Mouse (Mus musculus) midbrain, embryonic 14.5 days (tissue): Measurements from ENCODE around the gene Wasf1. TPM values are rescaled to one million over a fixed set of nuclear protein-coding genes. Genes with fewer than 3 reads are reported as not detected.

Experiments
- ATAC-seq: fragments of 200-750 bp; cut with Nextera tagmentation; 2 replicates; pipeline ENCODE4 v1.8.0; 2017; ENCODE audit warnings: moderate number of reproducible peaks, moderate library complexity; ENCODE audit not compliant: low FRiP score, low TSS enrichment
- DNase-seq: peaks from one replicate; pipeline ENCODE4 v3.0.0-alpha.2; 2015
- H3K27ac ChIP-seq: fragments of 300-500 bp; sonication (generic); replicated peaks from 2 replicates; pipeline ENCODE4 v1.5.1; 2014; ENCODE audit warnings: mild to moderate bottlenecking, low read depth, low read length, moderate library complexity
- H3K27me3 ChIP-seq: fragments of 300-500 bp; sonication (generic); 2 replicates; pipeline ENCODE4 v1.6.1; 2014; ENCODE audit warnings: low read length, control low read depth, mixed read lengths; ENCODE audit not compliant: control insufficient read depth, insufficient read depth
- H3K36me3 ChIP-seq: fragments of 300-500 bp; sonication (generic); 2 replicates; pipeline ENCODE4 v1.6.1; 2014; ENCODE audit warnings: low read length, control low read depth; ENCODE audit not compliant: control insufficient read depth, insufficient read depth
- H3K4me1 ChIP-seq: fragments of 300-500 bp; sonication (generic); 2 replicates; pipeline ENCODE4 v1.6.1; 2014; ENCODE audit warnings: mild to moderate bottlenecking, antibody characterized with exemption, low read length, control low read depth; ENCODE audit not compliant: control insufficient read depth, insufficient read depth
- H3K4me2 ChIP-seq: fragments of 300-500 bp; sonication (generic); 2 replicates; pipeline ENCODE4 v1.6.1; 2014; ENCODE audit warnings: mild to moderate bottlenecking, low read length, moderate library complexity
- H3K4me3 ChIP-seq: fragments of 300-500 bp; sonication (generic); replicated peaks from 2 replicates; pipeline ENCODE4 v1.5.1; 2014; ENCODE audit warnings: low read depth, low read length
- H3K9ac ChIP-seq: fragments of 300-500 bp; sonication (generic); replicated peaks from 2 replicates; pipeline ENCODE4 v1.6.1; 2014; ENCODE audit warnings: mild to moderate bottlenecking, low read length, moderate library complexity
- H3K9me3 ChIP-seq: fragments of 300-500 bp; sonication (generic); 2 replicates; pipeline ENCODE4 v1.6.1; 2016; ENCODE audit warnings: low read length, control low read depth, mixed read lengths; ENCODE audit not compliant: control insufficient read depth
- WGBS: fragments of 180-500 bp; shearing (Covaris S2); extraction: QIAGEN DNeasy Blood & Tissue Kit; methylation state at CpG from one replicate; pipeline ENCODE4 v1.1.7; 2014; 5-methylcytosine and 5-hydroxymethylcytosine counted together
- polyA plus RNA-seq: library from polyadenylated mRNA; unstranded; fragments of >200 nt; fragmentation: Nextera tagmentation; extraction: Ambion mirVana; gene quantifications from 2 replicates; pipeline ENCODE4 v1.2.1, GENCODE M21; 2014

Wasf1 gene
- polyA plus RNA-seq = 95.5 and 116 TPM in 2 replicates

- H3K27me3 ChIP-seq = no peaks in the 10 kb centered on the region
- H3K27ac ChIP-seq = peak within 1 kb of the TSS; percentile 99
- peak within 1 kb of the TSS; percentile 96 for H3K4me3 ChIP-seq
- peaks cover 6% of the 10 kb centered on the region; the same call in 1 of the 2 replicates for H3K4me1 ChIP-seq
- peak within 1 kb of the TSS; percentile 63 for H3K4me2 ChIP-seq
- H3K9me3 ChIP-seq = no peaks in the 10 kb centered on the region
- under 1% methylated on average over 44 of the region's 44 CpGs for WGBS
- peak; percentile 99 for DNase-seq
- peak; percentile 96 for ATAC-seq
- H3K9ac ChIP-seq = peak within 1 kb of the TSS; percentile 97
- no peaks in the 10 kb centered on the region; the same call in 1 of the 2 replicates for H3K36me3 ChIP-seq
Measured at GRCm38 (mm10) chr10:40882831-40883643, at the start of gene Wasf1, which contains the start of gene Cdc40. TSS of gene Wasf1 (plus strand) at chr10:40883475. TSS of gene Cdc40 (minus strand) at chr10:40883311.

GRCm38 (mm10) chr10:40840086-40840485 is 43.2 kb upstream of the Wasf1 start:
- no peak overlapping the region for H3K27ac ChIP-seq
- ATAC-seq (no peak), DNase-seq (no peak)
- 91% methylated on average over 5 of the region's 5 CpGs for WGBS
- no peak overlapping the region for H3K4me2 ChIP-seq
- H3K27me3 ChIP-seq = no peaks in the 10 kb centered on the region
- peaks cover 45% of the 10 kb centered on the region for H3K36me3 ChIP-seq
- no peak overlapping the region for H3K9ac ChIP-seq
- H3K4me3 ChIP-seq = no peak overlapping the region
- no peaks in the 10 kb centered on the region for H3K4me1 ChIP-seq
- no peaks in the 10 kb centered on the region for H3K9me3 ChIP-seq

- no peak overlapping the region for H3K27ac ChIP-seq
- no peaks in the 10 kb centered on the region for H3K27me3 ChIP-seq
- DNase-seq (no peak), ATAC-seq (no peak)
- no peaks in the 10 kb centered on the region for H3K9me3 ChIP-seq
- WGBS = 82% methylated on average over 5 of the region's 5 CpGs
- H3K4me1 ChIP-seq = no peaks in the 10 kb centered on the region
- peaks cover 58% of the 10 kb centered on the region for H3K36me3 ChIP-seq
- no peak overlapping the region for H3K9ac ChIP-seq
- H3K4me3 ChIP-seq = no peak overlapping the region
- no peak overlapping the region for H3K4me2 ChIP-seq
Measured at GRCm38 (mm10) chr10:40843841-40844240, 39.4 kb upstream of the Wasf1 start.

- WGBS = 81% methylated on average over 10 of the region's 10 CpGs
Measured at GRCm38 (mm10) chr10:40844546-40844945, 38.7 kb upstream of the Wasf1 start.

GRCm38 (mm10) chr10:40845626-40846025 is 37.6 kb upstream of the Wasf1 start:
- peaks cover 62% of the 10 kb centered on the region for H3K36me3 ChIP-seq
- no peaks in the 10 kb centered on the region for H3K27me3 ChIP-seq
- WGBS = 89% methylated on average over 6 of the region's 6 CpGs
- H3K27ac ChIP-seq = no peak overlapping the region
- no peaks in the 10 kb centered on the region for H3K9me3 ChIP-seq
- no peak overlapping the region for H3K4me2 ChIP-seq
- ATAC-seq (no peak), DNase-seq (no peak)
- H3K9ac ChIP-seq = no peak overlapping the region
- no peak overlapping the region for H3K4me3 ChIP-seq
- H3K4me1 ChIP-seq = no peaks in the 10 kb centered on the region

More at GRCm38 (mm10) chr10:40844546-40844945, 38.7 kb upstream of the Wasf1 start:
- Histone ChIP-seq H3K9me3 (no peaks in the 10 kb centered on the region), H3K9ac (no peak overlapping the region), H3K4me1 (no peaks in the 10 kb centered on the region), H3K27ac (no peak overlapping the region; the same call in 1 of the 2 replicates), H3K4me3 (no peak overlapping the region), H3K4me2 (no peak overlapping the region), H3K36me3 (peaks cover 58% of the 10 kb centered on the region), H3K27me3 (no peaks in the 10 kb centered on the region)
- peak; percentile 21 for DNase-seq
- ATAC-seq = no peak

- Histone ChIP-seq H3K4me3 (no peak overlapping the region), H3K27ac (no peak overlapping the region), H3K27me3 (no peaks in the 10 kb centered on the region), H3K4me1 (no peaks in the 10 kb centered on the region), H3K9ac (no peak overlapping the region), H3K4me2 (no peak overlapping the region), H3K9me3 (no peaks in the 10 kb centered on the region), H3K36me3 (peaks cover 47% of the 10 kb centered on the region)
- no peak for ATAC-seq
- no peak for DNase-seq
- WGBS = 95% methylated on average over 10 of the region's 10 CpGs
Measured at GRCm38 (mm10) chr10:40847176-40847874, 36.0 kb upstream of the Wasf1 start.

GRCm38 (mm10) chr10:40850644-40851043 is 32.6 kb upstream of the Wasf1 start:
- no peaks in the 10 kb centered on the region for H3K27me3 ChIP-seq
- no peaks in the 10 kb centered on the region for H3K9me3 ChIP-seq
- H3K4me2 ChIP-seq = no peak overlapping the region

GRCm38 (mm10) chr10:40851138-40851537 is 32.1 kb upstream of the Wasf1 start:
- Histone ChIP-seq H3K4me3 (no peak overlapping the region), H3K36me3 (peaks cover 31% of the 10 kb centered on the region), H3K4me1 (no peaks in the 10 kb centered on the region), H3K4me2 (no peak overlapping the region), H3K9ac (no peak overlapping the region), H3K27me3 (no peaks in the 10 kb centered on the region), H3K27ac (no peak overlapping the region), H3K9me3 (no peaks in the 10 kb centered on the region)
- DNase-seq = no peak
- no peak for ATAC-seq

More at GRCm38 (mm10) chr10:40850644-40851043, 32.6 kb upstream of the Wasf1 start:
- H3K36me3 ChIP-seq = peaks cover 32% of the 10 kb centered on the region
- H3K9ac ChIP-seq = no peak overlapping the region
- H3K4me3 ChIP-seq = no peak overlapping the region
- WGBS = 91% methylated on average over 2 of the region's 2 CpGs
- no peak overlapping the region for H3K27ac ChIP-seq
- no peak for ATAC-seq
- no peaks in the 10 kb centered on the region for H3K4me1 ChIP-seq
- DNase-seq = no peak
